Mouse (Mus musculus) layer of hippocampus, postnatal 25 days (tissue): Measurements from ENCODE around the gene Sh2b3. TPM values are rescaled to one million over a fixed set of nuclear protein-coding genes. Genes with fewer than 3 reads are reported as not detected.
A peak's percentile ranks its signal among the peaks of the same experiment; 100 is the strongest.

Experiments
- DNase-seq, 2 experiments: peaks; one replicate each; pipeline ENCODE4 v3.0.0; 2022; ENCODE audit warnings: mixed read lengths in 2 of 2, low spot score in 1 of 2; ENCODE audit errors: extremely low spot score in 1 of 2
- microRNA-seq, 2 experiments: library from miRNA; unstranded; fragments of <30 nt; microRNA quantifications; one replicate each; pipeline ENCODE4 v1.2.0; 2021
- total RNA-seq, 2 experiments: library from RNA; stranded (reverse); gene quantifications; 2 replicates each; pipeline ENCODE4 v1.2.3; 2021

The Sh2b3 gene
- total RNA-seq, 2 experiments from 2014 or later: 22.0 TPM

DNA sequence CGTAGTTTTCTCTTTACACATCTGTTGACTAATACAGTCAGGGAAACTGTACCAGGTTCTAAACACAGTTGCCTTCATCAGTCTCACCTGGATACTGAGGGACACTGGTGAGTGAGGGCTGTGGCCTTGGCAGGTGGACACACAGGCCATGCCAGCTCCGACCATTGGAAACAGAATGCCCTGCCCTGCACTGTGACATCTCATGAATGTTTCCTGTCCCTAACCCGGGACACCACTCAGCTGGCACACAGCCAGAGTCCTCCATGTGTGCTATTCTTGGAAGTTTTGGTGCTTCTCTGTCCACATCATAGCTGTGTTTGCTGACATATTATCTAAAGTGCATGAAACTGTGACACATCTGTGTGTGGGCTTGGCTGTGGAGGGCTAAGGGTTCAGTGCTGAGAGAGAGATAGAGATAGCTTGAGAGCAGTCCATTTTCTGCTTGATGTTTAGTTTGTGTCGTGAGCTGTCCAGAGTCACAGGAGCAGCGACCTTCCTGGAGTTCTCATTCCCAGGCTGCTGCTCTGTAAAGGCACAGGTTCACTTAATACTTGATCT, 27.7 kb downstream of the Sh2b3 start:
- no peak for DNase-seq

DNA sequence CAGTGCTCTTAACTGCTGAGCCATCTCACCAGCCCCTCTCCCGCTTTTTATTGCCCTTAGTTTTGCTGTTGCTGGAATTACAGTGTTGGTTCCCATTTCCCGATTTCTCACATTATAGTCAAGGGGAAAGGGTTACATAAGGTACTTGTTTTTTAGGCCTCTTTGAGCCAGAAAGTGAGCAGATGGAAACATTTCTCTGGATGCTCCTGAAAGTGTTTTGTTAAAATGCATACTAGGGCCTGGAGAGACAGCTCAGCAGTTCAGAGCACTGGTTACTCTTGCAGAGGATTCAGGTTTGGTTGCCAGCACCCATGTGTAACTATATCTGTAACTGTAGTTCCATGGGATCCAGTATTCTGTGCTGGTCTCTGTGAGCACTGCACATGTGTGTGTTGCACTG, 29.2 kb downstream of the Sh2b3 start:
- no peak for DNase-seq

DNA sequence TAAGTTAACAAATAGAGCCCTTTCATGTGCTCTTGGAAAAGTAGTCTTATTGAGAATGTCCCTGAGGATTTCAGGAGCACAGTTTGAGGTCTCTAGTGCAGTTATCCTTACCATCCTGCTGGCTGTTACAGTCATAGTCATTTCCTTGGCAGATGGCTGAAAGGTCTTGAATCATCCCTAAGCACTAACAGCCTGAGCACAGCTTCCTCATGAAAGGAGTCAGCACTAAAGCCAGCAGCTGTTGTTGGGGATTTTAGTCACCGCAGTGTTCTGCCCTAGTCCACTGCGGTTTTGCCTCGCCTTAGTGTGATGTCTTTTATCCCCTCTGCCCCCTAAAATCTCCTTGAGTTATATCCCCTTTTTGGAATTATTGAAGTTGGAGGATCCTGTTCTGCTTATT, 30.3 kb downstream of the Sh2b3 start:
- DNase-seq: no peak

DNA sequence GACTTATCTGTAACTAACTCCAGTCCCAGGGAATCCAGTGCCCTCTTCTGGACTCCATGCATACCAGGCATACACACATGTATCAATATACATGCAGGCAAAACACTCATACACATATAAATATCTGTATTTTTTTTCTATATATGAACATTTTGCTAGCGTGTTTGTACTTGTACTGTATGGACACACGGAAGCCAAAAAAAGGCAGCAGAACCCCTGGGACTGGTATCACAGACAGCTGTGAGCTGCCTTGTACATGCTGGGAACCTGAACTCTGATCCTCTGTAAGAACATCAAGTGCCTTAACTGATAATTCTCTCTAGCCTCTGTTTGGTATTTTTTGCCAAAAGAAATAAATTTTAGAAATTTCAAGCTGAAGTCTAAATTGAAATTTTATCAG, 39.0 kb downstream of the Sh2b3 start:
- DNase-seq: no peak

DNA sequence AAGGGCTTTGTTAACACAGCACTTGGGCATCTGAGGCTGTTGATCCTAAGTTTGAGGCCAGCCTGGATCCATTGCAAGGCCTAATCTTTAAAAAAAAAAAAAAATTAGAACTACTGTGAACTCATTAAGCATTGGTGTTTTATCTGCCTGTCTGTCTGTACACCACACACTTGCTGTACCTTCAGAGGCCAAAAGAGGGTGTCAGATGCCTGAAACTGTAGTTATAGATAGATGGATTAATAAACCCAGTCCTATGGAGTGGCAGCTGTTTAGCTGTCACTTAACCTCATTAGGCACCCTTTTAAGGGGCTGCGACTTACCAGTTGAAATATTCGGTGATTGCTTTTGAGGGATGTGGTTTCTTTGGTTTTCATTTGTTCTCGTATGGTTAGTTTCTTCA, 41.6 kb downstream of the Sh2b3 start:
- DNase-seq: no peak

DNA sequence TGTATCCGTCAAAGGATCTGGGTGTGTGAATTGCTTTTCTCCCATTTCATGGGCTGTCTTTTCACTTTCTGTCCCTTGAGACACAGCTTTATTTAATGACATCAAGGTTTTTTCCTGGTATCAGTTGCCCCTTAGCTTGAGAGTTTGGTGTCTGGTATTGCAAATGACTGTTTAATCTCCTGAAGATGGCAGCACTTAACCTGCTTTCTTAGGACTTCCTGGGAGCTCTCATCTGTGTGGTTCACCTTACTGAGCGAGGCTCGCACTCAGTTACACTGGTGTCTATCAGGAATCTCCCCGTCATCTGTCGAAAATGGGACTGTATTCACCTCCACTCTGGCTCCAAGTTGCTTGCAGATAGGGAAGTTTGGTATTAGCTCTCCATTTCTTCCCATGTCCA, 46.4 kb downstream of the Sh2b3 start:
- DNase-seq: no peak

DNA sequence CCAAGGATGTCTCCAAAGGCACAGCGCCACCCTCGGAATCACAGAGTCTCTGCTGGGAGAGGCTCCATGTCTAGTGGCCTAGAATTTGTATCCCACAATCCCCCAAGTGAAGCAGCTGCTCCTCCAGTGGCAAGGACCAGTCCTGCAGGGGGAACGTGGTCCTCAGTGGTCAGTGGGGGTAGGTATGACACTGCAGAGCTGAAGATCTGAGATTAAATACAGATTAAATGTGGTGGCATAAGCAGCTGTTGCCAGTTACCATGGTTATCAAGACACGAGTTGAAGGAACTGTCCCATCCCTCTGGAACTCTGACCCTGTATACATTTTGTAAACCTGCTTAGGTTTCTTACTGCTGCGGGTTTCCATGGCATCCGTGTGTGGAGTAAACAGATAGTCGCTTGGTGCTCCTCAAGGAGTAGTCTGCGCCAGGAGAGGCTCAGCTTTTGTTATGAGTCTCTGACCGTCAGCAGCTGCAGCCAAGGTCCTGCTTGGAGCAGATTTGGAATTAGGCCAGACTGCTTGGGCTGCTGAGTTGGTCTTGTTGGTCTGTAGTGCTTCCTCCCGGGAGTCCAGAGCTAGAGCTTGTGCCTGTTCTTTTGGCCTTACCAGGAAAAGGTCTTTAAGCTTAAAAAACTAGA, 53.5 kb downstream of the Sh2b3 start:
- DNase-seq: no peak

DNA sequence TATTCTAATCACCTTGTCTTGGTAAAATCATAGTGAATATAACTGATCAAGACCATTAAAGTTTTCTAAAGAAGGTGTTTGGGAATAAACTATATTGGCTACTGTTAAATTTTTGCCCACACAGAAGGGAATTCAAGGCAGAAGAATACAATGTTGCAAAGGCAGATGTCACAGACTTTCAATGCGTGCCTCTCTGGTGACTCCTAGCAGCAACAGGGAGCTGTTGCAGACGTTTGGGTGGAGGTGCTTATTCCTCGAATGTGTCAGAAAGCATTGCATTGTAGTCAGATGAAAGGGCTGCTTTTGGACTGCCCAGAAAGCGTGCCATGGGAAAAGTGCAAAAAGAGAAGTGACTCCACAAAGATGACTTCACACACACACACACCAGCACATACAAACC, 55.0 kb downstream of the Sh2b3 start:
- no peak for DNase-seq

DNA sequence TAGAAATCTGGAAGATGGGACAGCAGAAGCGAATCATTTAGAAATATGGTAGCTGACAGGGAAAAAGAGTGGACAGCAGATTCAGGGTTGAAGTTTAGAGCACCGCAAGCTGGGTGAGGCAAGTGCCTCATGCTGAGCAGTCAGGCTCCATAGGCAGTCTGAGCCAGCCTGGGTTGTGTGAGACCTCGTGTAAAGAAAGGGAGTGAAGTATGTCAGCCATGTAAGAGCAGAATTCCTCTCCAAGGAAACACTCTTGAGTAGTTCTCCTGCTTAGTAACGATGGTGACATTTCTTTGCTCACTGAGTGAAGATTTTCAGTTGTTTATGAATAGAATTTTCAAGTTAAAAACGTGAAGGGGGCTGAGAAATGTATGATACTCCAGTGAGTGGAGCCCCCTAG, 57.3 kb downstream of the Sh2b3 start:
- no peak for DNase-seq

DNA sequence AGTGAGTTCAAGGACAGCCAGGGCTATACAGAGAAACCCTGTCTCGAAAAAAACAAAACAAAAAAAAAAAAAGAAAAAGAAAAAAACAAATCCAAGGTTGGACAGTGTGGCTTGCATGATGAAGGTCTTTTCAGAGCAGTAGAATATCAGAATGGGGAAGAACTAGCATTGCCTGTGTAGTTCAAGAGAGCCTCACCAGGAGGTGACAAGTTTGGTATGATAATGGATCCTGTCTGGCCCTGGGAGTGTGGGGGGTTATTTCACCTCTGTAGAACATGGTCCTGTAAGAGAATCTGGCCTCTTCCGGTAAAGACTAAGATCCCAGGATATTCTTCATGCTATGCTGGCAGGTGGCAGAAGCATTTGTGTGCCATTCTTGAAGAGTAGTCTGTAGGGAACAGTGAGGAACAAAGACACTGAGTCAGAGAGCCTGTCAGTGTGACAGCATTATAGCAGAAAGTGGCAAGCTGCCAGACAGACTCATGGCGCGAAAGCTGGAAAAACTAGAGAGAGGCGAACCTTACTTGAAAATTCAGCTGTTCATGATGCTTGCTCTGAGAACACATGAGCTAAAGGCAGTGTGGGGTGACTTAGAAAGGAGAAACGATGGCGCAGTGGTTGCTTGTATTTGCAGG, 58.8 kb downstream of the Sh2b3 start:
- peak; percentile 34 to 71 for DNase-seq

DNA sequence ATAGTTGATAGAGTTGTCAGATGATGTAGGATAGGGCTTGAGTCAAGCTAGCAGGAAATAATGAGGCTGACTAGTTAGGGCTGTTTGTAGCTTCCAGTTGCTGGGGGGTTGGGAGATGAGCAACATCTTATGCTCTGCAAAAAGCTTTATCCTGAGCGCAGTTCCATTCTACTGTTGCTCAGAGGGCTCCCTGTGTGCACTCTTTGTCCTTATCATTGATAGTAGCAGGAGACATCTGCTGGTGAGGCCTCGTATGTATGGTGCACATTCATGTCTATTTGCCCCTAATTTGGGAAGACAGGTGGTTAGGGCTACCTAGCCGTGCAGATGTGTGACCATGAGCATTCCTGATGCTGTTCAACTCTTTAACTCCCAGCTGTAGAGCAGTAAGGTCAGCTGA, 65.8 kb downstream of the Sh2b3 start:
- no peak for DNase-seq

DNA sequence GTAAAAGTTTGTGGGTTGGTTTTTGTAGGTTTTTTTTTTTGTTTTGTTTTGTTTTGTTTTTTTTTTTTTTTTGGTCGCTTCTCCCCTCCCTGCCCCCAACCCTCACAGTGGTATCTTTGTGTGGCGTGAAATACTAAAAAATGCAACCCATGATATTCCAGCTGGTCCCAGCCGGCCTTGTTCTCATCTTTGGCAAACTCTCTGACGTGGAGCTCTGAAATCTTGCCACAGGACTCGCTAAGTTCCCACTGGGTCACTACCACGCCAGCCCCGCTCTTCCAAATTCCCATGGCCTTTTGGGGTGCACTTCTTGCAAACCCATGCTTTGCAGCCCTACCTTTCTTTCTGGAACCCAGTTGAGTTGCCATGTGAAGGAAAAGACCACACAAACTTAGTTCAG, 67.6 kb downstream of the Sh2b3 start:
- no peak for DNase-seq

DNA sequence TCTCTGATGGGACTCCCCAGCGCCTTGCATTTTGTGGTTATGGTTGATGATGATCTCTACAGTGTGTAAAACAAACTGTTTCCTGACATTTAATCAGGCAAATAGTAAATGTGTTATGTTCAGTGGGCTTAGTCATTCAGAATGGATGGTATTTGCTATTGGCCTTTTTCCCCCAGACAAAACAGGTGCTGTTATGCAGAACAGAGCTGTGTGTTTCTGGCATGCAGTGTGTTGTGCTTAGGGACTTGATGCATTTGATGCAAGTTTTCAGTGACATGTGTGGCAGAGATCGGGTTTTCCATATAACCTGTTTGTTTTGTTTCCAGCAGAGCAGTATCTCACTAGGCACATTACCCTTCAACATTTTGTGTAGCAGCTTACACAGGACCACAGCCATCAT, 69.9 kb downstream of the Sh2b3 start:
- DNase-seq: no peak

DNA sequence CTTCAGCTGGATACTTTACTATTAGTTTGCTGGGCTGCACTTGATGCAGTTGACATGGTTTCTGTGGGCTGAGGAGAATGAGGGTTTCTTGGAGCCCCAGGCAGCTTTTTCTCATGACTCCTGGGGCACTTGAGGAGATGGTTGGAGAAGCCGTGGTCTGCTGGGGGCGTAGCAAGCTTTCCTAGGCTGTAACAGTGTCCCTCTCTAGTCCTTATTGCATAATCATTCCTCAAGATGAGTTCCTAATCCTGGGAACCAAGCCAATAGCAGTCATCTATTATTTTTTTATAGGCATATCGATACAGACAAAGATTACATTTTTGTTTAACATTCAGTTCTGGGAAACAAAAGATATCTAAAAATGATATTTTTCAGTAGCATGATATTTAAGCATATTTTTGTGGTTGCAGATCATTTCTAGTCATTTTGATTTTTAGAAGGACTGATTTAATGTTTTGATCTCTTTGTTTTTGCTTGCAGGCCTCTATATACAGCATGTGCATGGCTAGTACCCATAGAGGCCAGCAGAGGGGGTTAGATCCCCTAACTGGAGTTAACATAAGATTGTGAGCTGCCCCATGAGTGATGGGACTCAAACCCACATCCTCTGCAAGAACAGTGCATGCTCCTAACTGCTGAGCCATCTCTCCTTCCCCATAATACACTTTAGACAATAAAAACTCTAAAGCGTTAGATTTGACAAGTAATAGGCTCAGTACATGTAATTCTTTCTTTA, 71.2 kb downstream of the Sh2b3 start:
- DNase-seq: no peak

Small RNA genes lying within 50 kb of the gene (microRNA-seq; reads per million reads assigned to microRNA genes)
- gene Mir7031: 4.2 to 6.6 reads per million in 2 experiments

Other genes with a start within 250 kb of the Sh2b3 start
- 100 to 1,000 TPM; 110 to 124 TPM for gene Aldh2, start 243.8 kb downstream of the Sh2b3 start, total RNA-seq
- 1 to 10 TPM; 6.0 to 7.6 TPM for gene Acad12, start 218.7 kb downstream of the Sh2b3 start, total RNA-seq
- gene Acad10, start 177.1 kb downstream of the Sh2b3 start, total RNA-seq: 1 to 10 TPM; 3.1 to 3.9 TPM
- 10 to 100 TPM; 63.2 to 63.6 TPM for gene Brap, start 177.1 kb downstream of the Sh2b3 start, total RNA-seq
- 100 to 1,000 TPM; 197 to 244 TPM for gene Atxn2, start 126.3 kb downstream of the Sh2b3 start, total RNA-seq
- gene Pheta1, start 11.3 kb upstream of the Sh2b3 start, total RNA-seq: 10 to 100 TPM in 1 of 2 experiments, 1 to 10 TPM in 1; 7.8 to 10.2 TPM
- 10 to 100 TPM; 32.9 to 36.7 TPM for gene Cux2, start 212.5 kb upstream of the Sh2b3 start, total RNA-seq